Mouse (Mus musculus): Measurements from ENCODE around the gene Gabrd. TPM values are rescaled to one million over a fixed set of nuclear protein-coding genes. Genes with fewer than 3 reads are reported as not detected.

The Gabrd gene
- polyA plus RNA-seq, 1 experiment from 2014 or later, result 0.26 TPM

Other genes with a start within 250 kb of the Gabrd start
- 10.0 and 10.6 TPM in 2 replicates for gene Ski, start 175.5 kb downstream of the Gabrd start, polyA plus RNA-seq (2015; fragmentation: Nextera tagmentation; extraction: Ambion mirVana)
- gene Faap20, start 148.3 kb downstream of the Gabrd start, polyA plus RNA-seq (2015; fragmentation: Nextera tagmentation; extraction: Ambion mirVana), result 69.7 and 73.1 TPM in 2 replicates
- gene Prkcz, start 36.8 kb downstream of the Gabrd start, polyA plus RNA-seq (2015; fragmentation: Nextera tagmentation; extraction: Ambion mirVana), result 80.1 and 87.4 TPM in 2 replicates
- 4.4 TPM in 2 replicates for gene Cfap74, start 11.1 kb upstream of the Gabrd start, polyA plus RNA-seq (2015; fragmentation: Nextera tagmentation; extraction: Ambion mirVana)
- 0.27 and 0.28 TPM in 2 replicates for gene Tmem52, start 71.0 kb upstream of the Gabrd start, polyA plus RNA-seq (2015; fragmentation: Nextera tagmentation; extraction: Ambion mirVana)
- 910 and 1,003 TPM in 2 replicates for gene Gnb1, start 93.2 kb upstream of the Gabrd start, polyA plus RNA-seq (2015; fragmentation: Nextera tagmentation; extraction: Ambion mirVana)
- gene Nadk, start 164.3 kb upstream of the Gabrd start, polyA plus RNA-seq (2015; fragmentation: Nextera tagmentation; extraction: Ambion mirVana), result 75.0 and 81.5 TPM in 2 replicates
- gene Slc35e2, start 203.3 kb upstream of the Gabrd start, polyA plus RNA-seq (2015; fragmentation: Nextera tagmentation; extraction: Ambion mirVana), result 14.1 and 14.4 TPM in 2 replicates
- 52.7 and 53.4 TPM in 2 replicates for gene Cdk11b, start 226.7 kb upstream of the Gabrd start, polyA plus RNA-seq (2015; fragmentation: Nextera tagmentation; extraction: Ambion mirVana)
- gene Gm10563, start 247.3 kb upstream of the Gabrd start, polyA plus RNA-seq (2015; fragmentation: Nextera tagmentation; extraction: Ambion mirVana), result not detected in 2 replicates